Mouse (Mus musculus) bone marrow macrophage, adult 2 months (primary cell): Measurements from ENCODE around the gene Gabpb2. TPM values are rescaled to one million over a fixed set of nuclear protein-coding genes. Genes with fewer than 3 reads are reported as not detected.
"Not testable (repeated sequence)": the region's sequence is repeated elsewhere in the genome, so short reads cannot be mapped to it uniquely, and the experiment has no call there.

Experiments used
- H3K27ac ChIP-seq: 2 replicates; pipeline ENCODE4 v1.5.1; 2012; ENCODE audit warnings: low read depth, low read length; ENCODE audit not compliant: insufficient read depth
- H3K4me1 ChIP-seq: 2 replicates; pipeline ENCODE4 v1.6.1; 2012; ENCODE audit warnings: low read length; ENCODE audit not compliant: control insufficient read depth, insufficient read depth
- H3K4me3 ChIP-seq: 2 replicates; pipeline ENCODE4 v1.5.1; 2012; ENCODE audit warnings: mild to moderate bottlenecking, low read length, moderate library complexity; ENCODE audit not compliant: insufficient read depth
- CTCF ChIP-seq: IDR thresholded peaks from 2 replicates; pipeline ENCODE4 v1.5.1; 2012; ENCODE audit warnings: low read depth, mild to moderate bottlenecking, low read length, moderate library complexity
- POLR2A ChIP-seq: IDR thresholded peaks from 2 replicates; pipeline ENCODE4 v1.6.1; 2012; ENCODE audit warnings: mild to moderate bottlenecking, low read depth, low read length, borderline replicate concordance
- polyA plus RNA-seq: library from polyadenylated mRNA; stranded (reverse); fragments of >200 nt; gene quantifications from 2 replicates; pipeline ENCODE4 v1.2.4, GENCODE M21; 2012; ENCODE audit not compliant: missing spikeins, insufficient read depth, insufficient read length

Gene Gabpb2
- polyA plus RNA-seq, 1 experiment, result 38.8 TPM

GRCm38 (mm10) chr3:95140289-95140595 is 77.5 kb downstream of the Gabpb2 start:
- peak overlapping the region; percentile 64 for H3K4me3 ChIP-seq
- peak overlapping the region; percentile 93 for H3K27ac ChIP-seq
- no peak for TF ChIP-seq POLR2A
- no peak for TF ChIP-seq CTCF
- peaks cover 29% of the 10 kb centered on the region for H3K4me1 ChIP-seq

GRCm38 (mm10) chr3:95139586-95140288 is 78.0 kb downstream of the Gabpb2 start:
- Histone ChIP-seq H3K4me1 (peaks cover 29% of the 10 kb centered on the region), H3K4me3 (peak overlapping the region; percentile 64), H3K27ac (peak overlapping the region; percentile 93)
- TF ChIP-seq POLR2A, result no peak
- TF ChIP-seq CTCF, result no peak

- Histone ChIP-seq H3K27ac (peak overlapping the region; percentile 96), H3K4me3 (peak overlapping the region; percentile 30; the same call in 1 of the 2 replicates), H3K4me1 (peaks cover 29% of the 10 kb centered on the region)
- TF ChIP-seq POLR2A (no peak), CTCF (no peak)
Measured at GRCm38 (mm10) chr3:95136336-95136735, 81.4 kb downstream of the Gabpb2 start.

GRCm38 (mm10) chr3:95135433-95136052 is 82.2 kb downstream of the Gabpb2 start:
- H3K4me3 ChIP-seq, result peak overlapping the region; percentile 30
- H3K27ac ChIP-seq, result peak overlapping the region; percentile 96
- H3K4me1 ChIP-seq, result peaks cover 29% of the 10 kb centered on the region
- TF ChIP-seq CTCF, result no peak
- no peak for TF ChIP-seq POLR2A

- peaks cover 25% of the 10 kb centered on the region for H3K4me1 ChIP-seq
- H3K27ac ChIP-seq, result peak overlapping the region; percentile 96
- H3K4me3 ChIP-seq, result peak overlapping the region; percentile 51
- TF ChIP-seq POLR2A (no peak), CTCF (no peak)
Measured at GRCm38 (mm10) chr3:95135023-95135422, 82.7 kb downstream of the Gabpb2 start.

- not testable (repeated sequence) for H3K4me3 ChIP-seq, H3K27ac ChIP-seq
- peaks cover 21% of the 10 kb centered on the region for H3K4me1 ChIP-seq
Measured at GRCm38 (mm10) chr3:95134133-95134532, 83.6 kb downstream of the Gabpb2 start.

DNA sequence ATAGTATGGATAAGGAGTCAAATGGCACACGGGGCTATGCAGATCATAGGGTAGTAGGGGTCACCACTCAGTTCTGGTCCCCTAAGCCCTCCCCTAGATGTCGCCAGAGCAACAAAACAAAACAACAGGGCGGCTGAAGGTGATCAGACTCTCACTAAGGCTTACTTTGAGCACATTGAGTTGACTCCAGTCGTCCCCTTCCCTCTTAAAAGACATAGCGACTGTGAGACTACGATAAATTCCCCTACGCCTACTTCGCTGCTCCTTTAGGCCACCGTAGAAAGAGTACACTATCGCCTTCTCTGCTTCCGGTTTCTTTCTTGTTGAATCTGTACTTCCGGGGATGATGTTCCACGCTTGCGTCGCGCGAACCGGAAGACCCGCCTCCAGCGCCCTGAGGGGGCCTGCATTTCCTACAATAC is 84.0 kb downstream of the Gabpb2 start, which contains the start of the genes Scnm1 and Lysmd1:
Gene Scnm1, minus strand, starts transcription at position 332 of the 422 bp plus-strand sequence.
Gene Lysmd1, plus strand, starts transcription at position 409 of the 422 bp plus-strand sequence.
- Histone ChIP-seq H3K27ac (peak within 1 kb of the TSS; percentile 96), H3K4me1 (peaks cover 21% of the 10 kb centered on the region), H3K4me3 (peak within 1 kb of the TSS; percentile 66)
- no peak; the same call in 1 of the 2 replicates for TF ChIP-seq CTCF
- no peak for TF ChIP-seq POLR2A

- peak overlapping the region; percentile 66 for H3K4me3 ChIP-seq
- H3K27ac ChIP-seq, result peak overlapping the region; percentile 50; the same call in 1 of the 2 replicates
- H3K4me1 ChIP-seq, result peaks cover 20% of the 10 kb centered on the region
- TF ChIP-seq CTCF (no peak), POLR2A (no peak)
Measured at GRCm38 (mm10) chr3:95133176-95133575, 84.5 kb downstream of the Gabpb2 start.

DNA sequence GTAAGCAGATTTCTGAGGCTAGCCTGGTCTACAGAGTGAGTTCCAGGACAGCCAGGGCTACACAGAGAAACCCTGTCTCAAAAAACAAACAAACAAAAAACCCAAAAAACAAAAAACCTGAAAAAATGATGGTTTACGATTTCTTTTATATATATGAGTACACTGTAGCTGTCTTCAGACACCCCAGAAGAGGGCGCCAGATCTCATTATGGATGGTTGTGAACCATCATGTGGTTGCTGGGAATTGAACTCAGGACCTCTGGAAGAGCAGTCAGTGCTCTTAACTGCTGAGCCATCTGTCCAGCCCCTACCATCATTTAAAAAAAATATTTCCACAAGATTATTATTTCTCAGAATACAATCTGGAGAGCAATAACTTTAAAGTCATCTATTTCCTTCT is 85.3 kb downstream of the Gabpb2 start:
- not testable (repeated sequence) for H3K4me3 ChIP-seq, H3K27ac ChIP-seq
- H3K4me1 ChIP-seq, result peaks cover 16% of the 10 kb centered on the region

Other genes with a start within 250 kb of the Gabpb2 start
- 23.7 and 28.6 TPM in 2 replicates for gene Pi4kb, start 243.2 kb downstream of the Gabpb2 start, polyA plus RNA-seq
- 10.5 and 12.7 TPM in 2 replicates for gene Zfp687, start 202.5 kb downstream of the Gabpb2 start, polyA plus RNA-seq
- gene Psmd4, start 175.3 kb downstream of the Gabpb2 start, polyA plus RNA-seq, result 136 and 148 TPM in 2 replicates
- 23.4 and 27.8 TPM in 2 replicates for gene Pip5k1a, start 111.0 kb downstream of the Gabpb2 start, polyA plus RNA-seq
- gene Vps72, start 106.9 kb downstream of the Gabpb2 start, polyA plus RNA-seq, result 54.8 and 57.4 TPM in 2 replicates
- gene Tmod4, start 93.4 kb downstream of the Gabpb2 start, polyA plus RNA-seq, result 0.60 TPM in 1 of 2 replicates, not detected in the other
- 88.6 and 112 TPM in 2 replicates for gene Scnm1, start 83.9 kb downstream of the Gabpb2 start, polyA plus RNA-seq
- gene Lysmd1, start 83.8 kb downstream of the Gabpb2 start, polyA plus RNA-seq, result 5.6 and 6.0 TPM in 2 replicates
- 235 and 240 TPM in 2 replicates for gene Tnfaip8l2, start 75.6 kb downstream of the Gabpb2 start, polyA plus RNA-seq
- 1.2 and 1.5 TPM in 2 replicates for gene Sema6c, start 57.5 kb downstream of the Gabpb2 start, polyA plus RNA-seq
- 128 and 133 TPM in 2 replicates for gene Cdc42se1, start 10.8 kb upstream of the Gabpb2 start, polyA plus RNA-seq
- 19.7 and 23.3 TPM in 2 replicates for gene Mllt11, start 14.3 kb upstream of the Gabpb2 start, polyA plus RNA-seq
- gene Gm128, start 23.7 kb upstream of the Gabpb2 start, polyA plus RNA-seq, result not detected in 2 replicates
- gene Bnipl, start 33.3 kb upstream of the Gabpb2 start, polyA plus RNA-seq, result not detected in 2 replicates
- gene Mindy1, start 63.4 kb upstream of the Gabpb2 start, polyA plus RNA-seq, result 50.7 and 70.7 TPM in 2 replicates
- gene Prune1, start 64.2 kb upstream of the Gabpb2 start, polyA plus RNA-seq, result 15.6 and 16.6 TPM in 2 replicates
- 11.1 and 15.4 TPM in 2 replicates for gene Anxa9, start 89.3 kb upstream of the Gabpb2 start, polyA plus RNA-seq
- gene Cers2, start 96.9 kb upstream of the Gabpb2 start, polyA plus RNA-seq, result 173 and 186 TPM in 2 replicates
- 34.2 and 37.2 TPM in 2 replicates for gene Setdb1, start 139.3 kb upstream of the Gabpb2 start, polyA plus RNA-seq
- not detected in 2 replicates for gene 4930558C23Rik, start 184.9 kb upstream of the Gabpb2 start, polyA plus RNA-seq
- gene Arnt, start 216.5 kb upstream of the Gabpb2 start, polyA plus RNA-seq, result 41.9 and 43.3 TPM in 2 replicates